Mouse (Mus musculus) spleen, adult 2 months (tissue): ENCODE results near the gene Akr1b7. TPM values are rescaled to one million over a fixed set of nuclear protein-coding genes. Genes with fewer than 3 reads are reported as not detected.
"Not testable (repeated sequence)": the region's sequence is repeated elsewhere in the genome, so short reads cannot be mapped to it uniquely, and the experiment has no call there.

Experiments
- DNase-seq, 2 experiments: peaks; one replicate each; pipeline versions ENCODE4 v3.0.0 to v3.0.0-alpha.2; 2012 to 2021; ENCODE audit warnings: low spot score in 2 of 2, low read depth in 1 of 2
- H3K27ac ChIP-seq: fragments of 200-500 bp; 2 replicates; pipeline ENCODE4 v1.5.1; 2012; ENCODE audit warnings: low read length, inconsistent platforms; ENCODE audit not compliant: insufficient read depth
- H3K27me3 ChIP-seq: fragments of 200-500 bp; 2 replicates; pipeline ENCODE4 v1.6.1; 2012; ENCODE audit warnings: mild to moderate bottlenecking, moderate library complexity, low read length, inconsistent platforms; ENCODE audit not compliant: control insufficient read depth, insufficient read depth
- H3K36me3 ChIP-seq: fragments of 200-500 bp; 2 replicates; pipeline ENCODE4 v1.6.1; 2012; ENCODE audit warnings: mild to moderate bottlenecking, low read length, inconsistent platforms; ENCODE audit not compliant: control insufficient read depth, insufficient read depth
- H3K4me1 ChIP-seq: fragments of 200-500 bp; 2 replicates; pipeline ENCODE4 v1.6.1; 2011; ENCODE audit warnings: inconsistent platforms; ENCODE audit not compliant: control insufficient read depth, insufficient read depth, insufficient read length
- H3K4me3 ChIP-seq: fragments of 200-500 bp; 2 replicates; pipeline ENCODE4 v1.5.1; 2011; ENCODE audit warnings: mild to moderate bottlenecking, inconsistent platforms; ENCODE audit not compliant: insufficient read depth, insufficient read length; ENCODE audit errors: extremely low read depth
- CTCF ChIP-seq: fragments of 200-500 bp; IDR thresholded peaks from 2 replicates; pipeline ENCODE4 v1.5.1; 2011; ENCODE audit warnings: mild to moderate bottlenecking, inconsistent platforms; ENCODE audit not compliant: insufficient read depth, insufficient read length, insufficient replicate concordance; ENCODE audit errors: extremely low read depth
- POLR2A ChIP-seq: fragments of 200-500 bp; IDR thresholded peaks from 2 replicates; pipeline ENCODE4 v1.6.1; 2011; ENCODE audit warnings: low read depth, low read length, inconsistent platforms
- WGBS: fragments of 180-500 bp; shearing (Covaris S2); methylation state at CpG from one replicate; pipeline ENCODE4 v1.1.7; 2018; 5-methylcytosine and 5-hydroxymethylcytosine counted together
- polyA plus RNA-seq: library from polyadenylated mRNA; depleted of rRNA; stranded (reverse); fragments of >200 nt; gene quantifications from 2 replicates; pipeline ENCODE4 v1.2.3, GENCODE M21; 2012; rRNA removed

Gene Akr1b7
- 1.4 TPM in 2 replicates for polyA plus RNA-seq

- no peak within 1 kb of the TSS for H3K4me3 ChIP-seq
- TF ChIP-seq POLR2A = no peak
- no peak for TF ChIP-seq CTCF
- no peak within 1 kb of the TSS for H3K27ac ChIP-seq
- 58% methylated on average over 6 of the region's 6 CpGs for WGBS
- no peaks in the 10 kb centered on the region for H3K27me3 ChIP-seq
- no peaks in the 10 kb centered on the region for H3K36me3 ChIP-seq
- DNase-seq = no peak
- H3K4me1 ChIP-seq = no peaks in the 10 kb centered on the region
Measured at GRCm38 (mm10) chr6:34412023-34412422, at the start of gene Akr1b7. TSS of gene Akr1b7 (plus strand) at chr6:34412334.

GRCm38 (mm10) chr6:34364217-34365136 lies 47.7 kb upstream of the Akr1b7 start:
- no peak for TF ChIP-seq CTCF
- no peak for TF ChIP-seq POLR2A
- Histone ChIP-seq H3K4me1 (no peaks in the 10 kb centered on the region), H3K27me3 (no peaks in the 10 kb centered on the region), H3K4me3 (no peak overlapping the region), H3K27ac (no peak overlapping the region), H3K36me3 (no peaks in the 10 kb centered on the region)
- WGBS = 71% methylated on average over 12 of the region's 12 CpGs
- DNase-seq = no peak

- Histone ChIP-seq H3K27me3 (no peaks in the 10 kb centered on the region), H3K4me1 (no peaks in the 10 kb centered on the region), H3K36me3 (no peaks in the 10 kb centered on the region), H3K4me3 (no peak overlapping the region), H3K27ac (no peak overlapping the region)
- no peak for DNase-seq
- TF ChIP-seq POLR2A (no peak), CTCF (no peak)
- WGBS = 54% methylated on average over 9 of the region's 9 CpGs
Measured at GRCm38 (mm10) chr6:34367998-34368397, 44.1 kb upstream of the Akr1b7 start.

- Histone ChIP-seq H3K27me3 (no peaks in the 10 kb centered on the region), H3K36me3 (no peaks in the 10 kb centered on the region)
- 88% methylated on average over 8 of the region's 8 CpGs for WGBS
Measured at GRCm38 (mm10) chr6:34370081-34370480, 42.1 kb upstream of the Akr1b7 start.

GRCm38 (mm10) chr6:34371700-34372351 lies 40.3 kb upstream of the Akr1b7 start:
- no peak overlapping the region for H3K4me3 ChIP-seq
- DNase-seq = peak; percentile 72 to 78
- 19% methylated on average over 18 of the region's 18 CpGs for WGBS

More at GRCm38 (mm10) chr6:34370081-34370480, 42.1 kb upstream of the Akr1b7 start:
- TF ChIP-seq CTCF (no peak), POLR2A (no peak)
- no peaks in the 10 kb centered on the region for H3K4me1 ChIP-seq
- no peak overlapping the region for H3K27ac ChIP-seq
- no peak for DNase-seq
- H3K4me3 ChIP-seq = no peak overlapping the region

GRCm38 (mm10) chr6:34373841-34374240 lies 38.3 kb upstream of the Akr1b7 start:
- no peak for TF ChIP-seq POLR2A
- TF ChIP-seq CTCF = no peak
- H3K4me3 ChIP-seq = peak overlapping the region; percentile 1; the same call in 1 of the 2 replicates
- H3K27me3 ChIP-seq = no peaks in the 10 kb centered on the region
- no peaks in the 10 kb centered on the region for H3K4me1 ChIP-seq
- no peaks in the 10 kb centered on the region for H3K36me3 ChIP-seq
- peak; percentile 11 to 13 for DNase-seq
- WGBS = 39% methylated on average over 7 of the region's 7 CpGs
- no peak overlapping the region for H3K27ac ChIP-seq

More at GRCm38 (mm10) chr6:34371700-34372351, 40.3 kb upstream of the Akr1b7 start:
- Histone ChIP-seq H3K27ac (no peak overlapping the region), H3K4me1 (no peaks in the 10 kb centered on the region), H3K27me3 (no peaks in the 10 kb centered on the region), H3K36me3 (no peaks in the 10 kb centered on the region)
- TF ChIP-seq CTCF (no peak), POLR2A (no peak)

GRCm38 (mm10) chr6:34375888-34376287 lies 36.2 kb upstream of the Akr1b7 start:
- H3K36me3 ChIP-seq, DNase-seq, H3K27ac ChIP-seq, H3K27me3 ChIP-seq, H3K4me1 ChIP-seq, H3K4me3 ChIP-seq: not testable (repeated sequence)
- WGBS = 72% methylated on average over 5 of the region's 5 CpGs
